Mouse (Mus musculus) lung, embryonic 14.5 days (tissue): ENCODE data around the gene Tle4. TPM values are rescaled to one million over a fixed set of nuclear protein-coding genes. Genes with fewer than 3 reads are reported as not detected.
A peak's percentile ranks its signal among the peaks of the same experiment; 100 is the strongest.

Source experiments
- ATAC-seq: fragments of 200-750 bp; cut with Nextera tagmentation; 2 replicates; pipeline ENCODE4 v1.8.0; 2017; ENCODE audit warnings: mild to moderate bottlenecking, moderate TSS enrichment, moderate library complexity; ENCODE audit not compliant: insufficient read depth
- DNase-seq: peaks from one replicate; pipeline ENCODE4 v3.0.0-alpha.2; 2015
- H3K27ac ChIP-seq: fragments of 300-500 bp; sonication (generic); 2 replicates; pipeline ENCODE4 v1.5.1; 2014; ENCODE audit warnings: low read depth, mild to moderate bottlenecking, moderate library complexity
- H3K27me3 ChIP-seq: fragments of 300-500 bp; sonication (generic); 2 replicates; pipeline ENCODE4 v1.6.1; 2014; ENCODE audit warnings: low read length, control low read depth; ENCODE audit not compliant: insufficient read depth
- H3K36me3 ChIP-seq: fragments of 300-500 bp; sonication (generic); 2 replicates; pipeline ENCODE4 v1.6.1; 2014; ENCODE audit warnings: control low read depth; ENCODE audit not compliant: insufficient read depth
- H3K4me1 ChIP-seq: fragments of 300-500 bp; sonication (generic); 2 replicates; pipeline ENCODE4 v1.6.1; 2014; ENCODE audit warnings: antibody characterized with exemption, control low read depth; ENCODE audit not compliant: insufficient read depth
- H3K4me2 ChIP-seq: fragments of 300-500 bp; sonication (generic); 2 replicates; pipeline ENCODE4 v1.6.1; 2014; ENCODE audit warnings: mild to moderate bottlenecking
- H3K4me3 ChIP-seq: fragments of 300-500 bp; sonication (generic); 2 replicates; pipeline ENCODE4 v1.5.1; 2014; ENCODE audit warnings: low read depth, low read length
- H3K9ac ChIP-seq: fragments of 300-500 bp; sonication (generic); 2 replicates; pipeline ENCODE4 v1.6.1; 2014
- H3K9me3 ChIP-seq: fragments of 300-500 bp; sonication (generic); 2 replicates; pipeline ENCODE4 v1.6.1; 2016; ENCODE audit warnings: low read depth, low read length, control low read depth
- CTCF ChIP-seq: IDR thresholded peaks from 2 replicates; pipeline ENCODE4 v1.5.1; 2016; ENCODE audit warnings: antibody characterized with exemption, low read depth
- WGBS: fragments of 180-500 bp; shearing (Covaris S2); extraction: QIAGEN DNeasy Blood & Tissue Kit; methylation state at CpG from one replicate; pipeline ENCODE4 v1.1.7; 2014; 5-methylcytosine and 5-hydroxymethylcytosine counted together
- polyA plus RNA-seq: library from polyadenylated mRNA; unstranded; fragments of >200 nt; fragmentation: Nextera tagmentation; extraction: Ambion mirVana; gene quantifications from 2 replicates; pipeline ENCODE4 v1.2.1, GENCODE M21; 2014

Gene Tle4
- polyA plus RNA-seq, 1 experiment from 2014 or later: 16.9 TPM

GRCm38 (mm10) chr19:14485176-14485575 is 112.7 kb downstream of the Tle4 start:
- DNase-seq (no peak), ATAC-seq (no peak)
- Histone ChIP-seq H3K4me1 (no peaks in the 10 kb centered on the region), H3K4me3 (no peak overlapping the region), H3K9me3 (no peaks in the 10 kb centered on the region), H3K27ac (no peak overlapping the region), H3K9ac (no peak overlapping the region), H3K4me2 (no peak overlapping the region), H3K27me3 (no peaks in the 10 kb centered on the region), H3K36me3 (no peaks in the 10 kb centered on the region)
- no peak for TF ChIP-seq CTCF
- 71% methylated on average over 3 of the region's 3 CpGs for WGBS

GRCm38 (mm10) chr19:14482562-14483138 is 115.2 kb downstream of the Tle4 start:
- WGBS: 81% methylated on average over 5 of the region's 5 CpGs
- no peak for DNase-seq
- no peaks in the 10 kb centered on the region for H3K36me3 ChIP-seq

GRCm38 (mm10) chr19:14481796-14482561 is 115.9 kb downstream of the Tle4 start:
- Histone ChIP-seq H3K4me1 (no peaks in the 10 kb centered on the region), H3K4me2 (no peak overlapping the region), H3K4me3 (no peak overlapping the region), H3K9ac (no peak overlapping the region), H3K36me3 (no peaks in the 10 kb centered on the region), H3K9me3 (no peaks in the 10 kb centered on the region), H3K27ac (no peak overlapping the region), H3K27me3 (no peaks in the 10 kb centered on the region)
- 52% methylated on average over 5 of the region's 5 CpGs for WGBS
- peak; percentile 65 for ATAC-seq
- peak; percentile 77 for DNase-seq
- TF ChIP-seq CTCF: no peak

More at GRCm38 (mm10) chr19:14482562-14483138, 115.2 kb downstream of the Tle4 start:
- Histone ChIP-seq H3K9ac (no peak overlapping the region), H3K27ac (no peak overlapping the region), H3K4me1 (no peaks in the 10 kb centered on the region), H3K27me3 (no peaks in the 10 kb centered on the region), H3K4me2 (no peak overlapping the region), H3K9me3 (no peaks in the 10 kb centered on the region), H3K4me3 (no peak overlapping the region)
- no peak for TF ChIP-seq CTCF
- no peak for ATAC-seq

- peak; percentile 70 for DNase-seq
- Histone ChIP-seq H3K27me3 (no peaks in the 10 kb centered on the region), H3K4me1 (no peaks in the 10 kb centered on the region), H3K36me3 (no peaks in the 10 kb centered on the region), H3K4me3 (no peak overlapping the region), H3K9ac (no peak overlapping the region), H3K9me3 (no peaks in the 10 kb centered on the region), H3K27ac (no peak overlapping the region), H3K4me2 (no peak overlapping the region)
- no peak for TF ChIP-seq CTCF
- ATAC-seq: no peak
These were observed 118.1 kb downstream of the Tle4 start for GRCm38 (mm10) chr19:14479711-14480110.

- Histone ChIP-seq H3K9me3 (no peaks in the 10 kb centered on the region), H3K4me3 (no peak overlapping the region), H3K9ac (no peak overlapping the region), H3K36me3 (peaks cover 11% of the 10 kb centered on the region), H3K4me2 (no peak overlapping the region), H3K4me1 (no peaks in the 10 kb centered on the region), H3K27me3 (no peaks in the 10 kb centered on the region), H3K27ac (no peak overlapping the region)
- WGBS: 80% methylated on average over 8 of the region's 8 CpGs
- DNase-seq (no peak), ATAC-seq (no peak)
- TF ChIP-seq CTCF: no peak
These were observed 128.5 kb downstream of the Tle4 start for GRCm38 (mm10) chr19:14469325-14469724.

GRCm38 (mm10) chr19:14468733-14469132 is 129.1 kb downstream of the Tle4 start:
- DNase-seq (no peak), ATAC-seq (no peak)
- Histone ChIP-seq H3K4me2 (no peak overlapping the region), H3K4me1 (no peaks in the 10 kb centered on the region), H3K4me3 (no peak overlapping the region), H3K9ac (no peak overlapping the region), H3K36me3 (peaks cover 11% of the 10 kb centered on the region), H3K27me3 (no peaks in the 10 kb centered on the region), H3K9me3 (no peaks in the 10 kb centered on the region), H3K27ac (no peak overlapping the region)
- WGBS: 87% methylated on average over 2 of the region's 2 CpGs
- no peak for TF ChIP-seq CTCF

GRCm38 (mm10) chr19:14466020-14466419 is 131.8 kb downstream of the Tle4 start:
- WGBS: 86% methylated on average over 8 of the region's 8 CpGs
- H3K4me2 ChIP-seq: no peak overlapping the region
- H3K36me3 ChIP-seq: peaks cover 22% of the 10 kb centered on the region
- no peak overlapping the region for H3K27ac ChIP-seq
- ATAC-seq (no peak), DNase-seq (no peak)
- TF ChIP-seq CTCF: no peak
- H3K9me3 ChIP-seq: no peaks in the 10 kb centered on the region
- no peaks in the 10 kb centered on the region for H3K4me1 ChIP-seq
- H3K4me3 ChIP-seq: no peak overlapping the region
- H3K27me3 ChIP-seq: no peaks in the 10 kb centered on the region
- H3K9ac ChIP-seq: no peak overlapping the region
